Mouse (Mus musculus) cerebellum, adult 11 months (tissue): ENCODE data around the gene Crkl.

ENCODE experiments used
- DNase-seq: peaks from one replicate; pipeline ENCODE4 v3.0.0; 2022

Gene Crkl

GRCm38 (mm10) chr16:17530640-17531288, 79.0 kb downstream of the Crkl start, which contains the start of gene Thap7:
Thap7 (minus strand) TSS chr16:17531136.
- DNase-seq, result peak; percentile 94

GRCm38 (mm10) chr16:17532271-17532670, 80.5 kb downstream of the Crkl start:
- DNase-seq, result no peak

- no peak for DNase-seq
Observed at GRCm38 (mm10) chr16:17532676-17533329, 81.0 kb downstream of the Crkl start.

- no peak for DNase-seq
Observed at GRCm38 (mm10) chr16:17536584-17536983, 84.8 kb downstream of the Crkl start.
